Mouse (Mus musculus) mouse trophoblast stem cell (cell line): ENCODE results near the gene Armh4.
"Not testable (repeated sequence)": the region's sequence is repeated elsewhere in the genome, so short reads cannot be mapped to it uniquely, and the experiment has no call there.

Experiments
- in situ Hi-C, 2 experiments: fragments of 300-500 bp; cut with MseI, MboI; formaldehyde crosslinking; loops; 2 replicates in 1 of 2; 3 replicates in 1 of 2; pipeline ENCODE4 v1.15.1; 2025

Gene Armh4

GRCm38 (mm10) chr14:49782715-49783531, at the start of gene Armh4:
Armh4 (minus strand) TSS chr14:49783383.
- in situ Hi-C loops: no loop called here

GRCm38 (mm10) chr14:49829192-49830171, 46.3 kb upstream of the Armh4 start:
- in situ Hi-C loops: no loop called here

DNA sequence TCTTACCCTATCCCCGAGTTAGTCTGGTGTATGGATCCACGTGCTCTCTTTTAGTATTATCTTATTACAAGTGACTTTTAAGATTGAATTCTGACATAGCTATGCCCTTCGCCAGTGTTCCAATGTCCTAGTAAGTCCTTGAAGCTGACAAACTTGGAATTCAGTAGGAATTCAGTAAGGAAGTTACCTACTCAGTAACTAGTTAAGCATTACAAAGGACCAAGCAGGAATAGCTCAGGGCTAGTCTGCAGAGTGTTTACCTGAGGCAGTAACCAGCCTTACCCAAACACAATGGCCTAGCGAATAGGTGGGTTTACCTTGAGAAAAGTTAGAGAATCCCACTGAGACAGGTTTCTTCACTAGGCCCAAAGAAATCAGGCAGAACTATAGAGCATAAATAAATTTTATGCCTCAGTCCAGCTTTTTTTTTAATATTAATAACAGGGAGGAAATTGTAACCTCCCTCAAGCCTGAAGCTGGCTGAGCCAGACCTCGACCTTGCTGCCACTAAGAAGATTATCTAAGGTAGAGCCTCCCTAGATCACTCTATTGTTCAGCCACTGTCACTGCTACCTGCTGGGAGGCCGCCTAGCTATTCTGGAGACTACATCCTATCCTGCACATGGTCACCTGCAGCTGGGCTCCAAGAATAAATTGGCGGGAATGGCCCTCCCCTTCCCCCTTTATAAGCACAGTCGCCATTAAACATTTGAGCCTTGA, 36.7 kb upstream of the Armh4 start:
- in situ Hi-C loops: not testable (repeated sequence)

DNA sequence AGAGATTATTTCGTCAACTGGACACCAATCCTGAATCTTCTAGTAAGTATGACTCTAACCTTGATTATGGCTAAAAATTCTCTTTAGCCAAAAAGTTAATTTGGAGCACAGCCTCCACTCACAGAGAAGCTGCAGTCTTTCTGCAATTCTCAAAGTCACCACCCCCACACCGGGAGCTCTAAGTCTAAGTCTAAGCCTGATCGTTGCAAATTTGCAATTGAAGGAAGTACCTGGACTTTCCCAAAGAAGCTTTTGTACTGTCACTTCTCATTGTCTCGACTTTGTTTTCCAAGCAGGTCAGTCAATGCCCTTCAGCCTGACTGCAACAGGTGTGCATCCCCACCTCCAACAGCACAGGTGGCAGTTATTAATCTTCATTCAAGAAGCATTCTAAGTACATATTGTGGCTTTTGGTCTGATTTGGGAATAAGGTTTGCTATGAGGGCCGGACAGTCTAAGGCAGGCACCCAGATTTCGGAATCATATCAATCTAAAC, 35.6 kb upstream of the Armh4 start:
- in situ Hi-C loops: not testable (repeated sequence)

- in situ Hi-C loops: not testable (repeated sequence)
Observed at GRCm38 (mm10) chr14:49812966-49813365, 29.8 kb upstream of the Armh4 start.

GRCm38 (mm10) chr14:49805051-49805450, 21.9 kb upstream of the Armh4 start:
- in situ Hi-C loops: not testable (repeated sequence)

GRCm38 (mm10) chr14:49801444-49801843, 18.3 kb upstream of the Armh4 start:
- in situ Hi-C loops: no loop called here

DNA sequence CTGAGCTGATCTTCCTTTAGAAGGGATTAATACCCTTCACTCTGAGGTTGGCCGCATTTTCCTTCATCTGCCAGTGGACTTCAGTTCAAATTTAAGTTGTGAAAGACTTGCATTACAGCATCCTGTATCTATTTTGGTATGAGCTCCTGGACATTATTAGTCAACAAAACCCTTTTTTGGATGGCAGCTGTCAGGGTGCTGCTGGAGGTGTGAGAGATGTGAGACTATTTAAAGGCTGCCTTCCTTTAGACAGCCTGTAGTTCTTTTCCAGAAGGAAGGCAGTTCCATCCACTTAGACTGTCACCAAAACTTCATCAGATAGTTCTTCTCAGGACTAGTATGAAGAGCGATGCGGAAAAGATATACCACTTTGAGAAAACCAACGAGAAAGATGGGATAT, 10.8 kb upstream of the Armh4 start:
- in situ Hi-C loops: no loop called here

DNA sequence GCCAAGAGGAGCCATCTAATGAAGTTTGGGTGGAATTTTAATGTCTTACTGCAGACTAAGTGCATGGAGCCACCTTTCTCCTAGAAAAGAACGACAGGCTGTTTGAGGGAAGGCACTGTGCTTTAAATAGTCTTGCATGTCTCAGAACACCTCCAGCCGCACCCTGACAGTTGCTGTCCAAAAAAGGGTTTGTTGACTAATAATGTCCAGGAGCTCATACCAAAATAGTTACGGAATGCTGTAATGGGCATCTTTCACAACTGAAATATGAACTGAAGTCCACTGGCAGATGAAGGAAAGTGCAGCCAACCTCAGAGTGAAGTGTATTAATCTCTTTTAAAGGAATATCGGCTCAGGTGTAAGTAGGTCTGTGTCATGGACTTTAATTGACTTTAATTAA, 7.4 kb upstream of the Armh4 start:
- in situ Hi-C loops: no loop called here

- in situ Hi-C loops: no loop called here
Observed at GRCm38 (mm10) chr14:49785793-49786192, 2.6 kb upstream of the Armh4 start.

DNA sequence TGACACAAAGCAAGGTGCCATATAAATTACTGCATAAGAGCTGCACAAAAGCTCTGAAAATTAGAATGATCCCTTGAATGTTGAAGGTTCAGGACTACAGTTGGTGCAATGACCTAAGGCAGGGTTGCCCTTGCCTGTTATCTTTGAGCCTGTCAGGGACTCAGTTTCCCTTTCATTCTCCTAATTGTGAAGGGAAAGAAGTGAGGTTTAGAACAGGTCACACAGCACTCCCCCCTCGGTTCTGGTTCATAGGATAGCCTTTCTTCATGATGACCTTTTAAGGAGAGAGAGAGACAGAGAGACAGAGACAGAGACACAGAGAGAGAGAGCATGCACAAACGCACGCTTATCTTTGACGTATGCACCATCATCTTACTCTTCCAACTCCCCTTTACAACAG, 683 bp upstream of the Armh4 start:
- in situ Hi-C loops: no loop called here

GRCm38 (mm10) chr14:49780416-49780815, 2.8 kb downstream of the Armh4 start:
- in situ Hi-C loops: no loop called here

DNA sequence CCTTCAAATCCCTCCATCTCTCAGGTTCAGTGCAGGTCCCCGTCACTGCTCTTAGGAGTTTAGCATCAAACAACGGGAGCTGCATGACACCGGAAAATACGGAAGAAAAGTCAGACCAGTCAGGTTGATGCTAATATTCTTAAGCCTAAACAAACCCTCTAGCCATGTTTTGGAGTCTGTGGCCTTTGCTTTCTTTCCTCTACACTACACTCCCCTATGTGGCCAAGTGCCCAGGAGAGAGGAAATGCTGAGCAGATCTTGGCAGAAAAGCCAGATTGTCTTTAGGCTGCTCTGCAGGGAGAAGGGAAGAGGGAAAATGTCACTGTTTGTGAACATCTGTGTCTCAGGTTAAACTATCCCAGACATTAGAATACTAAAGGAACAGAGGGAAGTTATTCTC, 5.6 kb downstream of the Armh4 start:
- in situ Hi-C loops: not testable (repeated sequence)

DNA sequence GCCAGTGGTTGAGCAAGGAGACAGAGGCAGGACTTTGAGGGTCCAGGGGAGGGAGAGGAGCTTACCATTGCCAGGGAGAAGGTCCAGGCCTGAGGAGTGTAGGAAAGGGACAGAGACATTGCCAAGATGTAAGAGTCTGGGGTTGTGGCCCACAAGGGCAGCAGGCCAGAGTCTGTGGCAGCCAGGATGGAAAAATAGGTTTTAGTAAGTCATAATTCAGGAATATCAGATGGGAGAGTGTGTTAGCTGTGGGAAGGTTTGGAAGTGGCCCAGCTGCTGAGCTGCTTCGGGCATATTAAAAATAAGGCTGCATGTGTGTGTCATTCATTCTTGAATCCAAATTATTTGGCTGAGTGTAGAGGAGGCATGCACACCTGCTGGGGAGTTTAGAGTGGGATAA, 11.4 kb downstream of the Armh4 start:
- in situ Hi-C loops: no loop called here

- in situ Hi-C loops: no loop called here
Observed at GRCm38 (mm10) chr14:49766601-49767000, 16.6 kb downstream of the Armh4 start.

- in situ Hi-C loops: no loop called here
Observed at GRCm38 (mm10) chr14:49755845-49756244, 27.3 kb downstream of the Armh4 start.

DNA sequence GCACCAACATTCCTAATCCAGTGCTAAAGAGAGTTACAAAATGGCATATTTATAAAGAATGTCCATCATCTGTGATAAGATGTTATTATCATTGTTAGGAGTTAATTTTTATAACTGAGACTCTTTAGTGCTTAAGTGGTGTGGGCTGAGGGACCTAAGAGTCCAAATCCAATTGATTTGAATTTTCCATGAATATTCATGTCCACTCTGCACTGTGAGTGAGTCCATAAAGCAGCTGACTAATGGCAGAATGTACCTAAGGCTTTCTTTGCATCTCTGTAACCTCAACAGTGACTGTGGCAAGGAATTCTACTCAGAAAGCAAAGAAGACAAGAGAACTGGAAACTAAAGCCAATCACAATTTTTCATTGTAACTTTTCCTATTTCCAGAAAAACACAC, 30.6 kb downstream of the Armh4 start:
- in situ Hi-C loops: no loop called here

GRCm38 (mm10) chr14:49745874-49746273, 37.3 kb downstream of the Armh4 start:
- in situ Hi-C loops: loop anchor here (25.0 kb wide), 1 partner anchor 509 kb away; the partner anchor contains the start of gene ccdc198 (in 2 of the 2)

GRCm38 (mm10) chr14:49743946-49744526, 39.1 kb downstream of the Armh4 start:
- in situ Hi-C loops: loop anchor here (25.0 kb wide), 1 partner anchor 507 kb away; the partner anchor contains the start of gene ccdc198 (in 2 of the 2)

- in situ Hi-C loops: loop anchor here (25.0 kb wide), 1 partner anchor 502 kb away; the partner anchor contains the start of gene ccdc198 (in 2 of the 2)
Observed at GRCm38 (mm10) chr14:49739328-49739727, 43.9 kb downstream of the Armh4 start.
